Mouse (Mus musculus) stomach, embryonic 14.5 days (tissue): ENCODE measurements around the gene Smoc2. TPM values are rescaled to one million over a fixed set of nuclear protein-coding genes. Genes with fewer than 3 reads are reported as not detected.
A peak's percentile ranks its signal among the peaks of the same experiment; 100 is the strongest.

Experiments
- ATAC-seq: fragments of 200-750 bp; cut with Nextera tagmentation; 2 replicates; pipeline ENCODE4 v1.8.0; 2017; ENCODE audit warnings: low read depth, moderate TSS enrichment; ENCODE audit not compliant: insufficient number of reproducible peaks, insufficient read depth, low FRiP score
- H3K27ac ChIP-seq: fragments of 300-500 bp; sonication (generic); 2 replicates; pipeline ENCODE4 v1.5.1; 2014; ENCODE audit warnings: mild to moderate bottlenecking, low read length, moderate library complexity, mixed read lengths
- H3K27me3 ChIP-seq: fragments of 300-500 bp; sonication (generic); 2 replicates; pipeline ENCODE4 v1.6.1; 2014; ENCODE audit warnings: low read length, control low read depth, mixed read lengths; ENCODE audit not compliant: control insufficient read depth, insufficient read depth
- H3K36me3 ChIP-seq: fragments of 300-500 bp; sonication (generic); 2 replicates; pipeline ENCODE4 v1.6.1; 2014; ENCODE audit warnings: mild to moderate bottlenecking, control low read depth, low read length, moderate library complexity, mixed read lengths; ENCODE audit not compliant: control insufficient read depth, insufficient read depth
- H3K4me1 ChIP-seq: fragments of 300-500 bp; sonication (generic); 2 replicates; pipeline ENCODE4 v1.6.1; 2014; ENCODE audit warnings: low read length, control low read depth, mixed read lengths; ENCODE audit not compliant: control insufficient read depth, insufficient read depth
- H3K4me2 ChIP-seq: fragments of 300-500 bp; sonication (generic); replicated peaks from 2 replicates; pipeline ENCODE4 v1.6.1; 2014; ENCODE audit warnings: low read depth, low read length, control low read depth
- H3K4me3 ChIP-seq: fragments of 300-500 bp; sonication (generic); 2 replicates; pipeline ENCODE4 v1.5.1; 2014; ENCODE audit warnings: low read depth, low read length, control low read depth
- H3K9ac ChIP-seq: fragments of 300-500 bp; sonication (generic); replicated peaks from 2 replicates; pipeline ENCODE4 v1.6.1; 2014; ENCODE audit warnings: low read depth, mild to moderate bottlenecking, control low read depth, low read length, moderate library complexity, mixed read lengths
- H3K9me3 ChIP-seq: fragments of 300-500 bp; sonication (generic); 2 replicates; pipeline ENCODE4 v1.6.1; 2016; ENCODE audit warnings: low read depth, low read length, control low read depth; ENCODE audit not compliant: control insufficient read depth
- WGBS: fragments of 180-500 bp; shearing (Covaris S2); extraction: QIAGEN DNeasy Blood & Tissue Kit; methylation state at CpG from one replicate; pipeline ENCODE4 v1.1.7; 2014; 5-methylcytosine and 5-hydroxymethylcytosine counted together
- polyA plus RNA-seq: library from polyadenylated mRNA; unstranded; fragments of >200 nt; fragmentation: Nextera tagmentation; extraction: Ambion mirVana; gene quantifications from 2 replicates; pipeline ENCODE4 v1.2.1, GENCODE M21; 2014

Smoc2 gene
- polyA plus RNA-seq, 1 experiment from 2014 or later, result 138 TPM

- peaks cover 2% of the 10 kb centered on the region; the same call in 1 of the 2 replicates for H3K4me1 ChIP-seq
- no peaks in the 10 kb centered on the region for H3K27me3 ChIP-seq
- ATAC-seq, result no peak
- 47% methylated on average over 6 of the region's 6 CpGs for WGBS
- H3K4me3 ChIP-seq, result no peak overlapping the region
- H3K9ac ChIP-seq, result no peak overlapping the region
- no peaks in the 10 kb centered on the region for H3K9me3 ChIP-seq
- no peak overlapping the region for H3K4me2 ChIP-seq
- no peak overlapping the region for H3K27ac ChIP-seq
- no peaks in the 10 kb centered on the region for H3K36me3 ChIP-seq
Measured at GRCm38 (mm10) chr17:14387261-14387660, 108.0 kb downstream of the Smoc2 start.

- WGBS, result 59% methylated on average over 2 of the region's 2 CpGs
- ATAC-seq, result no peak
Measured at GRCm38 (mm10) chr17:14392443-14392842, 113.1 kb downstream of the Smoc2 start.

GRCm38 (mm10) chr17:14394861-14395260 lies 115.6 kb downstream of the Smoc2 start:
- Histone ChIP-seq H3K27ac (no peak overlapping the region), H3K4me3 (no peak overlapping the region), H3K4me1 (peaks cover 5% of the 10 kb centered on the region; the same call in 1 of the 2 replicates), H3K36me3 (no peaks in the 10 kb centered on the region; the same call in 1 of the 2 replicates), H3K27me3 (no peaks in the 10 kb centered on the region), H3K9me3 (no peaks in the 10 kb centered on the region), H3K9ac (no peak overlapping the region), H3K4me2 (no peak overlapping the region)
- 55% methylated on average over 5 of the region's 5 CpGs for WGBS
- no peak for ATAC-seq

More at GRCm38 (mm10) chr17:14392443-14392842, 113.1 kb downstream of the Smoc2 start:
- no peaks in the 10 kb centered on the region for H3K9me3 ChIP-seq
- no peak overlapping the region for H3K4me2 ChIP-seq
- peaks cover 5% of the 10 kb centered on the region; the same call in 1 of the 2 replicates for H3K4me1 ChIP-seq
- H3K9ac ChIP-seq, result no peak overlapping the region
- H3K27me3 ChIP-seq, result no peaks in the 10 kb centered on the region
- H3K4me3 ChIP-seq, result no peak overlapping the region
- no peak overlapping the region for H3K27ac ChIP-seq
- H3K36me3 ChIP-seq, result no peaks in the 10 kb centered on the region

- Histone ChIP-seq H3K4me3 (no peak overlapping the region), H3K36me3 (no peaks in the 10 kb centered on the region; the same call in 1 of the 2 replicates), H3K4me1 (peaks cover 5% of the 10 kb centered on the region; the same call in 1 of the 2 replicates), H3K27ac (no peak overlapping the region), H3K9me3 (no peaks in the 10 kb centered on the region), H3K27me3 (no peaks in the 10 kb centered on the region), H3K4me2 (no peak overlapping the region), H3K9ac (no peak overlapping the region)
- WGBS, result 37% methylated on average over 5 of the region's 5 CpGs
- peak; percentile 77; the same call in 1 of the 2 replicates for ATAC-seq
Measured at GRCm38 (mm10) chr17:14397456-14397855, 118.2 kb downstream of the Smoc2 start.

GRCm38 (mm10) chr17:14398650-14399424 lies 119.5 kb downstream of the Smoc2 start:
- WGBS, result 86% methylated on average over 8 of the region's 8 CpGs

GRCm38 (mm10) chr17:14400960-14401359 lies 121.7 kb downstream of the Smoc2 start:
- Histone ChIP-seq H3K27ac (no peak overlapping the region), H3K9me3 (no peaks in the 10 kb centered on the region), H3K36me3 (no peaks in the 10 kb centered on the region; the same call in 1 of the 2 replicates), H3K9ac (no peak overlapping the region), H3K27me3 (no peaks in the 10 kb centered on the region), H3K4me2 (no peak overlapping the region), H3K4me3 (no peak overlapping the region), H3K4me1 (peaks cover 5% of the 10 kb centered on the region; the same call in 1 of the 2 replicates)
- 62% methylated on average over 5 of the region's 5 CpGs for WGBS
- ATAC-seq, result no peak

More at GRCm38 (mm10) chr17:14398650-14399424, 119.5 kb downstream of the Smoc2 start:
- H3K27ac ChIP-seq, result no peak overlapping the region
- no peak for ATAC-seq
- H3K4me1 ChIP-seq, result peaks cover 5% of the 10 kb centered on the region; the same call in 1 of the 2 replicates
- H3K9ac ChIP-seq, result no peak overlapping the region
- no peak overlapping the region for H3K4me2 ChIP-seq
- H3K36me3 ChIP-seq, result no peaks in the 10 kb centered on the region; the same call in 1 of the 2 replicates
- H3K27me3 ChIP-seq, result no peaks in the 10 kb centered on the region
- no peaks in the 10 kb centered on the region for H3K9me3 ChIP-seq
- no peak overlapping the region for H3K4me3 ChIP-seq

- H3K9ac ChIP-seq, result no peak overlapping the region
- H3K27ac ChIP-seq, result no peak overlapping the region
- no peak for ATAC-seq
- no peaks in the 10 kb centered on the region for H3K27me3 ChIP-seq
- no peak overlapping the region for H3K4me2 ChIP-seq
- H3K36me3 ChIP-seq, result no peaks in the 10 kb centered on the region
- H3K9me3 ChIP-seq, result no peaks in the 10 kb centered on the region
- H3K4me1 ChIP-seq, result no peaks in the 10 kb centered on the region
- no peak overlapping the region for H3K4me3 ChIP-seq
- WGBS, result 46% methylated on average over 5 of the region's 5 CpGs
Measured at GRCm38 (mm10) chr17:14407874-14408273, 128.6 kb downstream of the Smoc2 start.

GRCm38 (mm10) chr17:14412460-14412859 lies 133.2 kb downstream of the Smoc2 start:
- WGBS, result 73% methylated on average over 2 of the region's 2 CpGs
- H3K27me3 ChIP-seq, result no peaks in the 10 kb centered on the region
- H3K9me3 ChIP-seq, result no peaks in the 10 kb centered on the region
- no peak overlapping the region for H3K9ac ChIP-seq
- no peak overlapping the region for H3K27ac ChIP-seq
- H3K4me1 ChIP-seq, result no peaks in the 10 kb centered on the region
- no peaks in the 10 kb centered on the region for H3K36me3 ChIP-seq
- H3K4me3 ChIP-seq, result no peak overlapping the region
- ATAC-seq, result no peak
- no peak overlapping the region for H3K4me2 ChIP-seq
